Mouse (Mus musculus) embryonic fibroblast, embryonic 13.5 days (primary cell): ENCODE measurements around the gene Sh3rf1.

Experiments used
- CTCF ChIP-seq: IDR thresholded peaks from 2 replicates; pipeline ENCODE4 v1.5.1; 2011; ENCODE audit warnings: mild to moderate bottlenecking, control low read depth, low read length, moderate library complexity, borderline replicate concordance; ENCODE audit not compliant: insufficient read depth
- POLR2A ChIP-seq: IDR thresholded peaks from 2 replicates; pipeline ENCODE4 v1.6.1; 2011; ENCODE audit warnings: low read depth, mild to moderate bottlenecking, control low read depth, low read length, moderate library complexity

GRCm38 (mm10) chr8:61276397-61276796 lies 52.7 kb downstream of the Sh3rf1 start:
- TF ChIP-seq CTCF, result no peak
- no peak for TF ChIP-seq POLR2A
